Mouse (Mus musculus) lung, adult 18-20 months (tissue): ENCODE measurements around the gene Hamp.

Experiments
- DNase-seq, 2 experiments: peaks; one replicate each; pipeline ENCODE4 v3.0.0; 2022; ENCODE audit warnings: mixed read lengths in 2 of 2

Hamp gene

DNA sequence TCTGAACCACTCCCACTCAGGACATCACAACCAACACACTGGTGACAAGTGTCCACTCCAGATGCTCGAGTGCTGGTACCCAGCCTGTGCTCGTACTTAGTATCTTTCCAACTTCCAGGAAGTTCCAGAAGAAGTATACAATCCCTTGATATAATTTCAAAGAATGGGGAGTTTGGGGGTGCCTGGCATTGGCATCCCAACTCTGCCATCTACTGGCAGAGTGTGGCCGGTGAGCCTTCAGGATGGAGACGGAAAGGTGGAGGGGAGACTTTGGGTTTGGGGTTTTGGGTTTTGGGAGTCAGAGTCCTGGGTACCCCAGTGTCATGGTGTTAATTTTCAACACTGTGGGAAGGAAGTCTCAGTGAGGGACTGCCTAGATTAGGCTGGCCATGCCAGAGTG is 39.8 kb downstream of the Hamp start:
- no peak for DNase-seq

DNA sequence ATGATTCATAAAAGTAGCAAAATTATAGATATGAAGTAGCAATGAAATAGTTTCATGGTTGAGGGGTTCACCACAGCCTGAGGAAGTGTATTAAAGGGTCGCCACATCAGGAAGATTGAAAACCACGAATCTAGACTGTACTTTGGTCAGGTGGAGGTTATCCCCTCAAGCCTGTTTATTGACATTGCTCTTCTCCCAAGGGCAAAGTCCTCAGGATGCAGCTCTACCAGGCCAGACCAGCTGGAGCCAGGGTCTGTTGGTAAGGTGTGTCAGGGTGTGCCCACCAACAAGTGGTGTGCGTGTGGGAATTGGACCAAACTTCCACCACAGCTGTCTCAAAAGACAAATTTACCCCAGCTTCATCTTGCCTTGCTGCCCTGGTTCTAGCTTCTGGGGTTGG is 48.6 kb downstream of the Hamp start:
- no peak for DNase-seq

DNA sequence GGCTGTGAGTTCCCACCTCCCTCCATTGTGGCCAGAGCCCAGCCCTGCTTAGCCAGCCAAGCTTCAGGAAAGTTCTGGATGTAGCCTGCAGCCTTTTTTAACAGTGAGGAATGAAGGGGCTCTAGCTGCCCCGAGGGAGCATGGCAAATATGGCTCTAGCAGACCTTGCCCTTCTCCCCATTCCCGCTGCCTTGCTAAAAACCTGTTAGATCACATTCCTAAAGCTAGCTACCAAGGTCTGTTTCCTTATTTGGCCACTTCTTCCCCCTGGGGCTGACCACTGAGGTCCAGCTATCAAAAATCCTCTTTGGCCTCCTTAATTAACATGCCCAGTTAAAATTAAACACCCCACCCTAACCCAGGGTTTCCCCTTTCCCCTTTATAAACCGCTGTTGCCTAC is 51.3 kb downstream of the Hamp start:
- no peak for DNase-seq
